In the genomic region with DNA sequence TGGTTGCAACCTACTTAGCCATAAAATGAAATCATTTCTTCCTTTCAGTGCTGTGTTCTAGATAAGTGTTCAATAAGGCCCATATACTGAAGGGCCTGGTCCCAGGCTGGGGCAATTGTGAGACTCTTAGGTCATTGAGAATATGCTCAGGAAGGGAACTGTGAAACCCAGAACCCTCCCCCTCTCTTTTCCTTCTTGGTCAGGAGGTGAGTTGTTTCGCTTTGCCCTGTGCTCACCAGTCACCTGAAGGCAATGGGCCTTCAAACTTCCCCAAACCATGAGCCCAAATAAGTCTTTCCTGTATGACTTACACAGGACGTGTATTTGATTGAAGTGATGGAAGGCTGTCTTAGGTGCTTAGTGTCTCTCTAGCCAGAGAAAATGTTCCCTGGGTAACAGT, we compare ENCODE assay signal across 15 mouse cellular contexts.
DNase-seq lines count a peak whose midpoint lies in the region; ATAC-seq lines count a peak whose summit lies in the region.
"Had no signal": no experiment of that assay in that cellular context is flagged by ENCODE, and none has a peak within 500 bp of the region (broad histone marks: within the 10 kb centered on the region; RNA-seq: fewer than 3 reads in every experiment).

No protein-coding gene starts in this region.

- peak; percentile 64 for ATAC-seq in activated CD4-positive, CD25-positive, alpha-beta regulatory T cell, adult 4 months
- ATAC-seq: midbrain, embryonic 15.5 days had no signal

- DNase-seq in thymus, postnatal 25 days, result peak; percentile 36
- no peak for DNase-seq in thymus, postnatal 36 days
- peak; percentile 72 for DNase-seq in naive thymus-derived CD4-positive, alpha-beta T cell, adult 2 months (ENCODE audit: low read depth)
- no peak for DNase-seq in gastrocnemius, postnatal 4 days (ENCODE audit: low spot score in 2 of 2)
- DNase-seq in left cerebral cortex, adult 18-20 months (ENCODE audit: low spot score in 2 of 2), result no peak
- no peak for DNase-seq in urinary bladder, postnatal 25 days (ENCODE audit: low spot score)
- DNase-seq: adrenal gland, adult 2 months; cerebellum, adult 2 months; kidney, adult 8-10 months; kidney, postnatal 14 days; left cerebral cortex, postnatal 4 days; liver; lung, postnatal 14 days had no signal

Comparison
In these comparisons a context has a peak if more than half of its experiments do, and no peak if none do; other contexts are left out.
1. DNase-seq: peak in thymus, postnatal 25 days (single experiment) and naive thymus-derived CD4-positive, alpha-beta T cell, adult 2 months (single experiment); none in thymus, postnatal 36 days (0 of 2), gastrocnemius, postnatal 4 days (0 of 2), left cerebral cortex, adult 18-20 months (0 of 2) and urinary bladder, postnatal 25 days (single experiment).